Mouse (Mus musculus) layer of hippocampus, postnatal 36 days (tissue): Measurements from ENCODE around the gene Rbck1. TPM values are rescaled to one million over a fixed set of nuclear protein-coding genes. Genes with fewer than 3 reads are reported as not detected.

Source experiments
- DNase-seq, 2 experiments: peaks; one replicate each; pipeline ENCODE4 v3.0.0; 2022
- total RNA-seq, 2 experiments: library from RNA; stranded (reverse); gene quantifications; 2 replicates each; pipeline ENCODE4 v1.2.3; 2021

Rbck1 gene
- total RNA-seq, 2 experiments from 2014 or later, result 103 to 109 TPM

DNA sequence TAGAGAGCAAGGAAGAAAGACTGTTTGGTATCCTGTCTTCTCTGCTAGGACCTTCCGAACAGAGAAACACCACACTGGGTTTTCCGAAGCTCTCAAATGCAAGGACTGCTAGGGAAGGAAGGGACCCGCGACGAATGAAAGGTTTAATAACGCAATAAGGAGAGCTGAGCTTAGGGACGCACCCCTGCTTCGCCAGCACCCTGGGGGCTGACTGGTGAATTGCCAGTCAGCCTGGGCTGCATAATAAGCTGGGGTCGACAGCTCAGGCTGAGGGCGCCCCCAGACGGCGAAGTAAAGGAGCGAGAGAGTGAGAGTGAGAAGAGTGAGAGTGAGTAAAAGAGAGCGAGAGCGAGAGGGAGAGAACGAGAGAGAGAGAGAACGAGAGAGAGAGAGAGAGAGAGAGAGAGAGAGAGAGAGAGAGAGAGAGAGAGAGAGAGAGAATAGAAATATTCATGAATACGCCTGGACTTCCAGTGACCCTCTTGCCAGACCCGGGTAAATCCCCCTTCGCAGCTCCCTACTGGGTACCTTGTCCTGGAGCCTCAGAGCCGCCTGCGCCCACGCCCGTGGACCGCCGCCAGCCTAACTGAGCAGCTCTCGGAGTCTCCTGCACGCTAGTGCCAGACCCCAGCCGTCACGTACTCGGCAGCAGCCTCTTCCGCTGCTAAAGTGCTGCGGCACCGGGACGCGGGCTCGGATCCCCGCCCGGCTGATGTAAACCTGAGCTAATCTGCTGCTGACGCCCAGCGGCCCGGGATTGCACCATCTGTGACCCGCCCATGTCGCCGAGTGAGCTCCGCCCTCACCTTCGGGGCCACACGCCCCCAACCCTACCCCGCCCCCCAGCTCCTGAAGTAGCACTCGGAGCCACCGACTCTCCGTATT lies 11.1 kb upstream of the Rbck1 start, which contains the start of gene Trib3:
Gene Trib3 (minus strand): TSS at position 704 of the 885 bp plus-strand sequence.
- DNase-seq, result peak; percentile 61 to 67

DNA sequence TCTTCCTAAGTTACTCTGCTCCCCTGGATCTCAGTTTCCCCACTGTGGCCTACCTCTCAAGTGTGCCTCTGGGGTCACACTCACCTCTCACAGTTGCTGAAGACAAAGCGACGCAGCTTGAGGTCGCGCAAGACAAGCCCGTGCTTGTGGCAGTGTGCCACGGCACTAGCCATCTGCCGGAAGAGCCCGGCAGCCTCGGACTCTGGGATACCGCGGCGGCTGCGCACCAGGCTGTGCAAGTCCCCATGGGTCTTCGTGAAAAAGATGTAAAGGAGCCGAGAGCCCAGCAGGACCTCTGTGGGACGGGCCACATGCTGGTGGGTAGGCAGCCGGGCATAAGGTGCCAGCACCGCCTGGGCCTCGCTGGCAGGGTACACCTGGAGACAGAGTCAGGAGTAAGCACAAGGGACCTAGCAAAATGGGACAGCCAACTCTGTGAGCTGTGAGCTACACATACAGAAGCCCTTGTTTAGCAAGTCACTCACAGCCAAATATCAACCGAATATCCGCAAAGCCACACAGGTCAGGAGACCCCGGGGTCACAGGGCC lies 7.3 kb upstream of the Rbck1 start:
- DNase-seq, result no peak

DNA sequence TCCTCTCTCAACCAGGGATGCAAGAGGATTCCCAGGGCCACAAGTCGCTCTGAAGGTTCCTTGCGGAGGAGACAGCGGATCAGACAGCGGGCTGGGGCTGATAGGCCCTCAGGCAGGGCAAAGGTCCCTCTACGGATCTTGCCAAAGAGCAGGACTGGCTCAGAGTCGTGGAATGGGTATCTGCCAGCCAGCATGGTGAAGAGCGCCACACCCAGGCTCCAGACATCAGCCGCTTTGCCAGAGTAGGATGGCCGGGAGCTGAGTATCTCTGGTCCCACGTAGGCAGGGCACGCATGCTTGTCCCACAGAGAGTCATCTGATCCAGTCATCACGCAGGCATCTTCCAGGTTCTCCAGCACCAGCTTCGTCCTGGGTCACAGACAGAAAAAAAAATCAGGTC lies 5.9 kb upstream of the Rbck1 start:
- no peak for DNase-seq

DNA sequence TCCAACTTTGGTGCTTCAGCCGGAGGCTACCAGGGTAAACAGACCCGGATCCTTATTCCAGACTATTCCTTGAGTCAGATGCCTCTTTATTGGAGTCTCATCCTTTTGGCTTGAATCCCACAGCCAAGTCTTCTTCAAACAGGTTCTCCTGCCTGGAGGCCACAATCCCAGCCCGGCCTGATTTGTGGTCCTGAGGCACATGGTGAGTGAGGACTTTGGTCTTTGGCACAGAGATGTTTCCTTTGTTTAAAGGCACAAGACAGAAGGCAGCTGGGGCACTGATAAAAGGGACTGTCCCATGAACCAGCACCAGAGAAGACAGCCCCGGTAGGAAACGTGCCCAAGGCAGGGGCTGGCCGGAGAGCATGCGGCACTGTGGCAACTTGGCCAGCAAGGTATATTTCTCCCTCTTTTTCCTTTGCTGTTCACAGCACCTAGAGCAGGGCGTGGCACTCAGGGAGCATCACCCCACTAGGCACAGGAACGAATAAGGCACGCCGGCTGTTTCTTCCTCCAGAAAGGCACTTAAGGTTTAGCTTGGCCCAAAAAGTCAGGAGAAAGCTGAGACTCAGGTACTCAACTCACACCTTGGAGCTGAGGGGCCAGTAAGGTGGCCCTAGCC lies 5.2 kb upstream of the Rbck1 start:
- no peak for DNase-seq

DNA sequence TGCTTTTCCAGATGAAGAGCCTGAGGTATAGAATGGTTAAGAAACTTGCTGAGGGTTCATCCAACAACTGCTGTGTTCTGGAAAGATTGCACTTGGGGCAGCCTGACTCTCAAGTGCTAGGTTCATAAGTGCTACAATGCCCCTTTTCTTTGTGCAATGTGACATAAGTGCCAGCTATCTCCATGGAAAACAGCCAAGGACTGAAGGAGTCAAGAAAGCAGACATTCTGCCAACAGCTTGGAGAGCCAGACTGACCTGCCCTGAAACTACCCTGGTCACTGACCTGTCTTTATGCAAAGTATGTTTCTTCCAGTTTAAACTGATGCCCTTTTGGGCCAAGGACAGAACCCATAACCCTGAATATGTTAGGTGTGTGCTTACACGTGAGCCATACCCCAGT lies 4.4 kb upstream of the Rbck1 start:
- DNase-seq, result no peak

DNA sequence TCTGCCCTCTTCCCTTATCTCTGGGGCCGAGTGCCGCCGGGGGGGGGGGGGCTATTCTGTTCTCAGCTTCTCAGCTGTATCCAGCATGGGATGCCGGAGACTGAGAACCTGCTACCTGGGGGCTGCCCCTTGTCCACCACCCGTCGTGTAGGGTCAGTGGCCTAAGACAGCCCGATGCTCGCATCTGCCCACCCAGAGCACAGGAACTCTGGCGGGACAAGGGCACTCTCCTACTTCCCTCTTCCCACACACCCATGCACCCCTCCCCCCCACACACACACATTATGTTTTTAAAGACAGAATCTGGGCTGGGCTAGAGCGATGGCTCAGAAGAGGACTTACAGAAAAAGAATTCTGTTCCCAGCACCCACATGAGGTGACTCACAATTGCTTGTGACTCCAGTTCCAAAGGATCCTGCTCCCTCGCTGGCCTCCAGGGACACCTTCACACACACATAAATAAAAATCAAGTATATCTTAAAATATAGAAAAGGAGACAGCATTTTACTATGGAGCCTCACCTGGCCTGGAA lies 2.9 kb upstream of the Rbck1 start:
- DNase-seq, result no peak

DNA sequence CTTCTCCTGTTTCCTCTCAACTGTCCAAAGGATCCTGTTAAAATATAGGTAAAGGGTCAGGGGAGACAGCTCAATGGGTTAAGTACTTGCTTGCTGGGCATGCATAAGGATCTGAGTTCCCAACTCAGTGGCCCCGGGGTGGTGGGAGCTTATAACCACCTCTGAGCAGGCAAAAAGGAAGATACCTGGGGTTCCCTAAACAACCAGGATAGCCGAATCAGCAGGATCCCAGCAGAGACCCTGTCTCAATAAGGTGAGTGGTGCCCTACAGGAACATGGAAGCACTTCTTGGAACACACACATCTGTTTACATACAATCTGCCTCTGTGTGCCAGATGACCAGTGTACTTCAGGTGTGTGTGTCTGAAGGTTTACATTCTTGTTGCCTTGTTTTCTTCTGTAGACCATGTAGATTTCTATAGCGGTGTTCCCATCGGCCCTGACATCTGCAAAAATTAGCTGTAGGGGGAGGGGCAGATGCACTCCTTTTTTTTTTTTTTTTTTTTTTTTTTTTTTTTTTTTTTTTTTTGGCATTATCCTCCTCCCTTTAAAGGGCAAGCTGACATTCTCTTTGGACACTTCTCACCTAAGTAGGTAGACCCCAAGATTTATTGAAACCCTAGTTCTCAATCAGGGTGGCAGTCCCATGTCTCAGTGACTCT lies 1.0 kb upstream of the Rbck1 start:
- DNase-seq, result no peak

DNA sequence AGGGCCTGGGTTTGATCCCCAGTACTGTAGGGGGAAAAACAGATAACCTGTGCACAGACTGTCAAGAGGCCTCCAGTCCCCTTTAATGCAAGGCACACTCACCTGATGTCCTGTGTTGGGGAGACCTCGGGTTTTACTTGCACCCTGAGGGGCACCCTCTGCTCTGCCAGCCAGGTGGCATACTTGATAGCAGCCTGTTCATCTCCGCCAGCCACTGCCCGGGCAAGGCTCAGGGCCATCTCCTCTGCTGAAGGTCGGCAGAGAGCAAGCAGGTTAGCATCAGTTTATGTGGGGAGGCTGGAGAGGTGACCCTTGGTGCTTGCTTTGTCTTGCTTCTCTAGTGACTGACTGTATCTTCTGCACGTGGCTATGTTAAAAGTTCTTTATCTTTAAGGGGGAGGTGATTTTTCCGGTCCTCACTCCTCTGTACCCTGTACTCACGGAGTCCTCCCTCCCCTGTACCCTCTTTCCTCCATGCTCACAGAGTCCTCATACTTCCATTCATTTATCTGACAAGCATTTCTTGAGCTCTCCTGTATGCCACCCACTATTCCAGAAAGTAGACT lies 1.5 kb downstream of the Rbck1 start:
- DNase-seq, result no peak

DNA sequence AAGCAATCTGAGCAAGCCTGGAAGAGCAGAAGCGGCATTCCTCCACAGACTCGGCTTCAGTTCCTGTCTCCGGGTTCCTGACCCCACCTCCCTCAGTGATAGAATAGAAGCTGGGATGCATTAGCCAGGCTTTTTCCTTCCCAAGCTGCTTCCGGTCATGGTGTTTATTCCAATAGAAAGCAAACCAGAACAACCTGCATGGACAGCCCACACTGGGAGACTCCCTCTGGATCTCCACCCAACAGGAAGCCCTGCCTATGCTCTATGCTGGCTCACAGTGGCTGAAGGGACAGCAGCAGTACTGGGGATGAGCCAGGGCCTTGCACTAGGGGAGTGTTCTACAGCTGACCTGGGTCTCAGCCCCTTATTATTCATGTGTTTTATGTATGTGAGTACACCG lies 4.5 kb downstream of the Rbck1 start:
- DNase-seq, result no peak

DNA sequence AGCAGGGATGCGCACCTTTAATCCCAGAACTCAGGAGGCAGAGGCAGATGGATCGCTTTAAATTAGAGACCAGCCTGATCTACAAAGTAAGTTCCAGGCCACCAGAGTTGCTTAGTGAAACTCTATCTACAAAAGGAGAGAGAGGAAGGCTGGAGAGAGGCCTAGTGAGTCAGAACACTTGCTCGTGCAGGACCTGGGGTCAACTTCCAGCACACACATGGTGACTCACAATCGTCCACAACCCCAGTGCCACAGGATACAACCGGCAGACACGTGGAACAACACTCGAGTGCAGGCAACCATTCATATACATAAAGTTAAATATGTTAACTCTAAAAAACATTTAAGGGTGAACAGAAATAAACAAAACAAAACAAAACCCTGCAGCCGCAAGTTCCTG lies 5.8 kb downstream of the Rbck1 start:
- no peak for DNase-seq

DNA sequence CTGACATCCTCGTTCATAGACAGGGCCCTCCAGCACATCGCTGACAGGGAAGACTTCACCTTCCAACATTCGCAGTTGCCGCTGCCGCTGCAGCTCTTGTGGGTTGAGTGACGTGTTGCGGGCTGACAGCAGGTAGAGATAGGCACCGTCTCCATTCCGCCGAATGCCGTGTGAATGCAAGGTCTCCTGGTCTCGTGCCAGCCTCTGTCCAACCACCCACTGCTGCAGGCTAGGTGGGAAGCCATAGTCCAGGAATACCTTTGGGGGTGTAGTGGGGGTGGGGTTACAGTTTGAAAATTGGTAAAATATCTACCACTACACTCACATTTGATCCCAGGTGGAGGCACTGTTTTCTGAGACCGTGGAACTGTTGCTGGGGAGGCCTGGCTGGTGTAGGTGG lies 6.3 kb downstream of the Rbck1 start:
- no peak for DNase-seq

DNA sequence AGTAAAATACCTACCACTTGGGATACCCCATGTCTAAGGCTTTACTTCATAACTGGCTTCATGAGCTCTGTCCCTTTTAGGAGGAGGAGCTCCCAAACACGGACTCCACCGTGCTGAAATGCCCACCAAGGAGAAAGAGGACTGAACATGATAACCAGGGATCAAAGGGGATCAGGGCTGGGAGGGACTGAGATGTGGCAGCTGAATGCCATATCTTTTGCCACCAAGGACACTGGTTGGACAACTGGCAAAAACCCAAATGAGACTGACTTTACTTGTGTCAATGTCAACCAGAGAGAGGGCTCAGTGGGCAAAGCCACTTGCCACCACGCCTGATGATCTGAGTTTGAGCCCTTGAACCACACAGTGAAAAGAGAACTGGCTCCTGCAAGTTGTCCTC lies 7.6 kb downstream of the Rbck1 start:
- DNase-seq, result no peak

DNA sequence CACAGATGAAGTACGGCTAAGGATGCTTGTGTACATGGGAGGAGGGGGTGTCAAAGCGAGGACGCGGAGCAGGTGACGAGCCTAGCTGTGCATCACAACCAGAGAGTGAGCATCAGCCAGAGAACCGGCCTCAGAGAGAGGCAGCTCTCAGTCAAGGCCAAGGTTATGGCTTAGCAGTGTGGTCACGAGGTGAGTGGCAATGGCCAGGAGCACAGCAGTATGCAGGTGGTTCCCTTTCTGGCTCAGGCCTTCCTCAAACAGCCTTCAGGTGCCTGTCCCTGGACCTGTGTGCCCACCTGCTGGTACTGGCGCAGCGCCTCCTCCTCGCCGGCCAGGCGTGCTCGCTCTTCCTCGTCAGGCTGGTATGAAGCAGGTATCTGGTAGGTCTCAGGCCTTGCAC lies 8.5 kb downstream of the Rbck1 start:
- no peak for DNase-seq

DNA sequence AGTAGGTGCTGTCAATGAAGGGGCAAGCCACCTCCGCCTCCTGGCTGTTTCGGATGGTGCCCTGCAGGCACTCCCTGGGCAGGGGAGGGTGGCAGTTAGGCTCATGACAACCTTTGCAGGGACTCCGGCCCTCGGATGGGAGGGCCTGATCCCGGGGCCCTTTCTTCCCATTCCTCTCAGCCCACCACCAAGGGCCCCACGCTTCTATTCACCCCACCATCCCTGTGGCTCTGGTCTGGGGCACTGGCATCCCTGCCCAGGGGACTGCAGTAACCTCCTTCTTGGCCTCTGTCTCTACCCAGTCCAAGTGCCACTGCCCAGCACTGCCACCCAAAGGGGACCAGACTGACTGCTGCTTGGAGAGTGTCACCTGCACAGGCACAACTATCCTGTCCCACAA lies 10.3 kb downstream of the Rbck1 start:
- DNase-seq, result no peak

DNA sequence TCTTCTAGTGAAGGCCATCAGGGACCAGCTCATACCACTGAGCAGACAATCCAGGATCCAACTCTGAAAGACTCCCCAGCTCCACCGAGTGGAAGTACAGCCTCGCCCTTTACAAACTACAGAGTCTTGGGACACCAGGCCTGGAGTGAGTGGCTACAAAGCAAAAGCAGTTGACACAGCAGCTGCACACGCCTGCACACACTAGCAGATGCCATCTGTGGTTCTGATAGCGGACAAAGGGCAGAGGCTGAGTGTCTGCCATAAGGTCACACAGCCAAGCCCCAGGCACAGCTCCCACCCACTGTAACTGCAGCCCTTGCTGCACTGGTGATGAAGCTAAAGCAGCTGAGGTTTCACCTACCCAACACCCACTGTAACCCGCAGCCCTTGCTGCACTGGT lies 10.9 kb downstream of the Rbck1 start:
- DNase-seq, result no peak

DNA sequence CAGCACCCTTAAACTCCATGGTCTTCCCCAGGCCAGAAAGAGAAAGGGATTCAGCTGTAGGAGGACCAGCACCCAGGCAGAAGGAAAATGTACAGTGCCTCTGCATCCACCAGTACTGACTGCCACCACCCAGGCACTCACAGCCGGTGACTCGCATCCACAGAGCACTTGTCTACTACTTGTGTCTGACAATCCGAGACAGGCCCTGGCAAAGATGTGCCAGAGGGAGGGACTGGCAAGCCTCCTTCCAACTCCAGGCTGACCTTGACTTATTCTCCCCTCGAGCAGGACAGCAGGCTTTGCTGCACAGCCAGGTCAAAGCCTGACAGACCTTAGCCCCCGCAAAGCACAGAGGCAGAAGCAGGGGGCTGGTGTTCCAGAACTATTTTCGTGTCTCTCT lies 15.4 kb downstream of the Rbck1 start:
- no peak for DNase-seq

DNA sequence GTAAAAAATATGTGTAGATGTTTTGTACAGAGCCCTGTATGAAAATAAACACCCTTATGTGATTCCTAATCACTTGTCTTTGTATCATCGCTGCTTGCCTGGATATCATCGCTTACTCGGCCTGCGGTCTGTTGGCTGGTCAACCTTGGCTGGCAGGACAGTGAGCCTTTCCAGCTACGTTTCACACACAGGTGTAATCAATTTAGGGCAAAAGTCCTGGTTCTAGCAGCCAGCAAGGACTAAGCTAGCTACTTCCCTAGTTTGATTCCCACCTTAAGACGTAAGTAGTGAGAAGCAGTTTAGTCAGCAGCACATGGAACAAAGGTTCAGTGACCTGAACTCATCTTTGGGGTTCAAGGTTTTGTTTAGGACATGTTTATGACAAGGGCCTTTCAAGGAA lies 18.5 kb downstream of the Rbck1 start:
- DNase-seq, result no peak

DNA sequence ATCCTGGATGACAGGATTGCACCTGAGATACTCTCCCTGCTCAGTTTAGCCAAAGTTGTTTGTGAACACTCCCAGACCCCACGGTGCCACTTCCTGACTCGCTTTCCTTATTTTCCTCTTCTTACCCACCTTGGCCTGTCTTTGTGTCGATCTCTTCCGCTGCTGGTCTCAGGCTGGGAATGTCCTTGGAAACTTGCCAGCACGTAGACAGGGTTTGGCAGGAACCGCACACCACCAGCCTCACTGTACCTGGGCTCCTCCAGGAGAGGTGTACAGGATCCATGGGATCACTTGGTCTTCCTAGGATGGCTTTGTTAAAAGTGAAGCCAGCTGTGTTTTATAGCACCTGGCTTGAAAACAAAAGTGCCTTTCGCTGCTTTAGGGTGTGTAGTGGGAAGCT lies 19.5 kb downstream of the Rbck1 start:
- no peak for DNase-seq

DNA sequence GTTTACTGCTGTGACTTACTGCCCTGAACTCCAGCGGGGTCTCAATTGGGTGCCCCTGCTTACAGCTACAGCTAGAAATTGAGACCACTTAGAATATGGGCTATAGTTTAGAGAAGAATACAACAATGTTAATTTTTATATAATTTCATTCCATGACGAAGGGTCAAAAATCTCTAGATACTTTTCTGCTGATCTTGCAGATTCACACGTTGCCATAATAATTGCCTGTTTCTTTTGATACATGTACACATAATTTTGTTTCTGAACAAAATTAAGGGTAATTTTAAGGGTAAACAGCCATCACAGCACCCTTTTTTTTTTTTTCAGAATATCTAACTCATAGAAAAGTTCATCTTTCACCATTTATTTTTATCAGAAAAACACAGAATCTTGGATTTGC lies 25.3 kb downstream of the Rbck1 start:
- no peak for DNase-seq

DNA sequence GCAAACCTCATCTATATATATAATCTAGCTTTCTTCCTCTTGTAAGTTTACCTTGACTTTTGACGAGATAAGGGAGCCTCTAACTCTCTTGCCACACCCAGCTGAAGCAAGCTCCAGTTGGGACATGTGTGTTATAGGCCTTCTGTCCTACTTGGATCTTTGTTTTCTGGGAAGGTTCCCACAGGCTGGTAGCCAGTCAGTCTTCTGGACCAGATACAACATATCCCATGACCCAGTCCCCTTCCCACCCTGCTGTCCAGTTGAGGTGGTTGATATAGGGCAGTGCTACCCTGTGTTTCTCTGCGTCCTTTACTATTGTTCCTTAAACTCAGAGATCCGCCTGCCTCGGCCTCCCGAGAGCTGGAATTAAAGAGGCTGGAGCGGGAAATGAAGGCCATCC lies 27.0 kb downstream of the Rbck1 start:
- no peak for DNase-seq

DNA sequence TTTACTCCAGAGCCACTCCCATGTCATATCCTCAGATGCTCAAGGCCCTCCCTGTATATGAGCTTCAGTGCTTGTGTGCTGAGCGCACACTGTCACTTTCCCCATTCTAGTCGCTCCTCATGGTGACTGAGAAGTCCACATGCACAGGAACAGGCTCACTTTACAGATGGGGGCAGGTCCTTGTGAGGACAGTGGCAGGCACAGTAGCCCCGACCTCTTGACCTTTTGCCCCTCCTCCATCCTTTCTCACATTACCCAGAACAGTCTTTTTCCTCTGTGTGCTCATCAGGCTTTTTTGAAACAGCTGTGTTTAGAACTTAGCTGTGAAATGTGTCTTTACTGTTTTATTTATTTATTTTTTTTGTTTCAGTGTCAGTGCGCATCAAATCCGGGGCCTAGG lies 28.7 kb downstream of the Rbck1 start:
- no peak for DNase-seq

DNA sequence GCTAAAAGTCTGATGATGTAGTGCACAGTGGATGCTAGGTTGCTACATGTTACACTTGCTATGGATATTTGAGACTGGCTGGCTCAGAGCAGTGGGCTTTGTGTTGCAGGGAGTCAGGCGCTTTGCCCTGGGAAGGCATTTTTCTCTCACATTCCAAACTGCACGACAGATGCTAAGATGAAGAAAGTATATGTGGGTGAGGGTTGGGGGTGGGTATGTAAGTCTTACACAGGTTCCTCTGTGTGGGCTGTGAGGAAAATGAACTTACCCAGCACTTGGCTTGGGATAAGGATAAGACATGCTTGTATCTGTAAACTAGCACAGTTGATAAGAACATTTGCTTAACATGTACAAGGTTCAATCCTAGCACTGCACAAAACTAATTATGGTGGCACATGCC lies 29.6 kb downstream of the Rbck1 start:
- no peak for DNase-seq

DNA sequence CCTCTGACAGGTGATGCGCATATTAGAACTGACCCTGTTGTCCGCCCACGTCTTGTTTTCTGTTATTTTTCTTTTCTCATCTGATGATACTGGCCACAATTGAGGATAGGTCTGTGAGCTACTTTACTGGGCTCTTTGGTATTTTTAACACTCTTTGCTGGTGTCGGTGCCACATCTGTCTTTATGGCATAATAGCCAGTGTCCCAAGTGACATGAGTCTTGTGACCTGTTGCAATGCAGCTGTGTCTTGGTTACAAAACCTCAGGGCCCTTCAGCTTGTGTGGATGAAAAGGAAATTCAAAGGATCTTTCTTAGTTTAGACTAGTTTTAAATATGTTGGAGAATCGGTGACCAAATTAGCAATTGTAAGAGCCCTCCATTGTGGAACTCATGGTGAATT lies 37.9 kb downstream of the Rbck1 start:
- no peak for DNase-seq
